Mouse (Mus musculus): ENCODE results near the gene Tle2. TPM values are rescaled to one million over a fixed set of nuclear protein-coding genes. Genes with fewer than 3 reads are reported as not detected.
A peak's percentile ranks its signal among the peaks of the same experiment; 100 is the strongest.

Gene Tle2
- total and polyA plus RNA-seq, 3 experiments, result 0.19 to 2.4 TPM; not detected in 1

- peaks cover 10 to 15% of the 10 kb centered on the region in 2 experiments for H3K4me1 ChIP-seq (ENCODE audit: control insufficient read depth in 1 of 2, insufficient read depth in 2 of 2, low read length in 2 of 2)
- no peaks in the 10 kb centered on the region for H3K9me3 ChIP-seq (replicated peaks; ENCODE audit: insufficient read depth, low read length)
- peak within 1 kb of the TSS; percentile 93 for H3K9ac ChIP-seq (ENCODE audit: control insufficient read depth, low read depth, low read length, poor library complexity, severe bottlenecking)
- peak; percentile 98 for DNase-seq (ENCODE audit: low read depth, low spot score)
- no peaks in the 10 kb centered on the region for H3K27me3 ChIP-seq (ENCODE audit: control insufficient read depth in 1 of 2, insufficient read depth in 2 of 2, low read length in 2 of 2)
- H3K4me3 ChIP-seq (ENCODE audit: control insufficient read depth in 1 of 2, insufficient read depth in 1 of 2, low read depth in 2 of 2, low read length in 2 of 2), result peak within 1 kb of the TSS; percentile 91
- H3K27ac ChIP-seq (ENCODE audit: control insufficient read depth, low read depth, low read length), result peak within 1 kb of the TSS; percentile 81
- peaks cover 45% of the 10 kb centered on the region for H3K79me2 ChIP-seq (ENCODE audit: control insufficient read depth, insufficient read depth, low read length, poor library complexity)
- peaks cover 0 to 8% of the 10 kb centered on the region in 2 experiments; a peak in 2 of 4 replicates for H3K36me3 ChIP-seq (ENCODE audit: control insufficient read depth in 1 of 2, insufficient read depth in 2 of 2, low read length in 2 of 2)
- TF ChIP-seq GATA1 (IDR thresholded peaks at IDR 0.05; ENCODE audit: low read depth, low read length) (no peak), MYB (IDR thresholded peaks at IDR 0.05; ENCODE audit: low read depth, low read length) (peak; percentile 74), ZNF384 (IDR thresholded peaks at IDR 0.05; ENCODE audit: low read depth, low read length) (no peak), ZMIZ1 (IDR thresholded peaks at IDR 0.05; ENCODE audit: low read depth, low read length) (peak; percentile 54; the same call in 1 of the 2 replicates), CTCF (IDR thresholded peaks at IDR 0.05 in 2 of 3, conservative IDR thresholded peaks at IDR 0.05 in 1 of 3; ENCODE audit: control insufficient read depth in 1 of 3, insufficient read depth in 1 of 3, low read depth in 2 of 3, low read length in 3 of 3, poor library complexity in 1 of 3, severe bottlenecking in 1 of 3) (no peak), NRF1 (IDR thresholded peaks at IDR 0.05; ENCODE audit: insufficient read depth, low read depth, low read length, poor library complexity, severe bottlenecking) (peak; percentile 88), CHD2 (IDR thresholded peaks at IDR 0.05; ENCODE audit: low read length) (no peak), KAT2A (conservative IDR thresholded peaks at IDR 0.05; ENCODE audit: low read depth, low read length) (peak; percentile 54; the same call in 1 of the 2 replicates), JUND (IDR thresholded peaks at IDR 0.05; ENCODE audit: low read depth, low read length) (no peak), POLR2A (IDR thresholded peaks at IDR 0.05; ENCODE audit: control insufficient read depth in 1 of 2, insufficient read depth in 1 of 2, low read depth in 1 of 2, low read length in 2 of 2, poor library complexity in 1 of 2) (peak; percentile 14 to 60; a peak in 3 of 4 replicates), MYC (IDR thresholded peaks at IDR 0.05; ENCODE audit: low read depth, low read length) (no peak), UBTF (IDR thresholded peaks at IDR 0.05; ENCODE audit: borderline replicate concordance, insufficient read depth, low read depth, low read length) (no peak), GABPA (IDR thresholded peaks at IDR 0.05; ENCODE audit: low read depth, low read length) (no peak), BHLHE40 (IDR thresholded peaks at IDR 0.05; ENCODE audit: borderline replicate concordance, low read depth, low read length) (no peak), ZC3H11A (IDR thresholded peaks at IDR 0.05; ENCODE audit: low read depth, low read length) (no peak), ELF1 (IDR thresholded peaks at IDR 0.05; ENCODE audit: low read depth, low read length) (peak; percentile 65; the same call in 1 of the 2 replicates), ETS1 (IDR thresholded peaks at IDR 0.05; ENCODE audit: low read depth, low read length) (no peak), EP300 (IDR thresholded peaks at IDR 0.05; ENCODE audit: low read depth in 1 of 2, low read length in 2 of 2) (no peak), E2F4 (IDR thresholded peaks at IDR 0.05; ENCODE audit: borderline replicate concordance, low read depth, low read length) (no peak), RAD21 (IDR thresholded peaks at IDR 0.05; ENCODE audit: low read depth, low read length) (no peak), MAZ (IDR thresholded peaks at IDR 0.05; ENCODE audit: low read depth, low read length) (no peak), SIN3A (IDR thresholded peaks at IDR 0.05; ENCODE audit: low read length) (no peak; the same call in 1 of the 2 replicates), MXI1 (IDR thresholded peaks at IDR 0.05; ENCODE audit: low read depth, low read length) (no peak), NELFE (IDR thresholded peaks at IDR 0.05; ENCODE audit: low read depth, low read length) (peak; percentile 64), POLR2AphosphoS5 (IDR thresholded peaks at IDR 0.05; ENCODE audit: borderline replicate concordance, low read depth, low read length) (no peak), SMC3 (IDR thresholded peaks at IDR 0.05; ENCODE audit: low read depth, low read length) (no peak), ZKSCAN1 (IDR thresholded peaks at IDR 0.05; ENCODE audit: low read depth, low read length) (peak; percentile 92), MAFK (IDR thresholded peaks at IDR 0.05; ENCODE audit: borderline replicate concordance, low read depth, low read length) (no peak; the same call in 1 of the 2 replicates), CHD1 (IDR thresholded peaks at IDR 0.05; ENCODE audit: low read depth, low read length) (no peak), RCOR1 (IDR thresholded peaks at IDR 0.05; ENCODE audit: low read depth, low read length) (no peak), POLR2AphosphoS2 (IDR thresholded peaks at IDR 0.05; ENCODE audit: low read length) (peak; percentile 75; the same call in 1 of the 2 replicates), TCF12 (IDR thresholded peaks at IDR 0.05; ENCODE audit: low read depth, low read length) (0 out of 2 replicates have a peak, but pooled peaks have one; percentile 21), USF2 (IDR thresholded peaks at IDR 0.05; ENCODE audit: borderline replicate concordance in 1 of 2, insufficient read depth in 1 of 2, low read depth in 1 of 2, low read length in 2 of 2) (no peak), MEF2A (IDR thresholded peaks at IDR 0.05; ENCODE audit: extremely low read depth, insufficient replicate concordance, low read depth, low read length, poor library complexity, severe bottlenecking) (no peak), TAL1 (IDR thresholded peaks at IDR 0.05; ENCODE audit: low read length) (no peak), HCFC1 (IDR thresholded peaks at IDR 0.05; ENCODE audit: low read depth, low read length) (peak; percentile 83)
These were observed 29.1 kb upstream of the Tle2 start, which contains the start of gene Gna11 for GRCm38 (mm10) chr10:81545161-81545747. Gene Gna11, minus strand, starts transcription at chr10:81545190.

Data from MEL (cell line).